Mouse (Mus musculus) lung, postnatal 0 days (tissue): Measurements from ENCODE around the gene Nprl2.
A peak's percentile ranks its signal among the peaks of the same experiment; 100 is the strongest.

Source experiments
- CTCF ChIP-seq: IDR thresholded peaks from 2 replicates; pipeline ENCODE4 v1.5.1; 2016; ENCODE audit warnings: antibody characterized with exemption, mild to moderate bottlenecking
- EP300 ChIP-seq: IDR thresholded peaks from 2 replicates; pipeline ENCODE4 v1.6.1; 2016; ENCODE audit warnings: antibody characterized with exemption, mild to moderate bottlenecking, control low read depth

DNA sequence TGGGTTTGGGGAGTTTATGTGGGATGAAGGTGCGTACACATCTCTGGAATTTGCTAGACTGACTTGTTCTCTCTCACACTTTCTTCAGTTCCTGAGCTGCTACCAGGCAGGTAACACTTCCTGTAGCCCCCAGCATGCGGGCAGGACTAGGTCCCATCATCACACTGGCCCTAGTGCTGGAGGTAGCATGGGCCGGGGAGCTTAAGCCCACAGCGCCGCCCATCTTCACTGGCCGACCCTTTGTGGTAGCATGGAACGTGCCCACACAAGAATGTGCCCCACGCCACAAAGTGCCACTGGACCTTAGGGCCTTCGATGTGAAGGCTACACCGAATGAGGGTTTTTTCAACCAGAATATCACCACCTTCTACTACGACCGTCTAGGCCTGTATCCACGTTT lies 28.0 kb downstream of the Nprl2 start:
- TF ChIP-seq CTCF (peak; percentile 23; the same call in 1 of the 2 replicates), EP300 (no peak)
